Mouse (Mus musculus) liver, postnatal 0 days (tissue): ENCODE measurements around the gene Decr2. TPM values are rescaled to one million over a fixed set of nuclear protein-coding genes. Genes with fewer than 3 reads are reported as not detected.

ENCODE experiments used
- ATAC-seq: fragments of 200-750 bp; cut with Nextera tagmentation; 2 replicates; pipeline ENCODE4 v1.8.0; 2017; ENCODE audit warnings: mild to moderate bottlenecking, moderate library complexity
- DNase-seq: peaks from one replicate; pipeline ENCODE4 v3.0.0-alpha.2; 2016
- H3K27ac ChIP-seq: fragments of 300-500 bp; sonication (generic); 2 replicates; pipeline ENCODE4 v1.5.1; 2014; ENCODE audit warnings: antibody characterized with exemption, moderate library complexity, mild to moderate bottlenecking, low read depth
- H3K27me3 ChIP-seq: fragments of 300-500 bp; sonication (generic); 2 replicates; pipeline ENCODE4 v1.6.1; 2014; ENCODE audit warnings: low read length, control low read depth, mixed read lengths; ENCODE audit not compliant: insufficient read depth
- H3K36me3 ChIP-seq: fragments of 300-500 bp; sonication (generic); replicated peaks from 2 replicates; pipeline ENCODE4 v1.6.1; 2014; ENCODE audit warnings: mild to moderate bottlenecking, control low read depth, low read length, moderate library complexity, mixed read lengths; ENCODE audit not compliant: insufficient read depth
- H3K4me1 ChIP-seq: fragments of 300-500 bp; sonication (generic); 2 replicates; pipeline ENCODE4 v1.6.1; 2014; ENCODE audit warnings: antibody characterized with exemption, mild to moderate bottlenecking, control low read depth; ENCODE audit not compliant: insufficient read depth
- H3K4me2 ChIP-seq: fragments of 300-500 bp; sonication (generic); 2 replicates; pipeline ENCODE4 v1.6.1; 2014; ENCODE audit warnings: low read depth, mild to moderate bottlenecking, low read length, moderate library complexity, mixed read lengths
- H3K4me3 ChIP-seq: fragments of 300-500 bp; sonication (generic); 2 replicates; pipeline ENCODE4 v1.5.1; 2014; ENCODE audit warnings: low read depth, low read length
- H3K9ac ChIP-seq: fragments of 300-500 bp; sonication (generic); replicated peaks from 2 replicates; pipeline ENCODE4 v1.6.1; 2014; ENCODE audit warnings: mild to moderate bottlenecking, moderate library complexity
- H3K9me3 ChIP-seq: fragments of 300-500 bp; sonication (generic); 2 replicates; pipeline ENCODE4 v1.6.1; 2016; ENCODE audit warnings: mild to moderate bottlenecking, control low read depth, low read length, mixed read lengths
- CTCF ChIP-seq: sonication (generic); IDR thresholded peaks from 2 replicates; pipeline ENCODE4 v1.5.1; 2016; ENCODE audit warnings: antibody characterized with exemption, low read depth
- EP300 ChIP-seq: IDR thresholded peaks from 2 replicates; pipeline ENCODE4 v1.6.1; 2016; ENCODE audit warnings: antibody characterized with exemption, low read depth, mild to moderate bottlenecking
- WGBS: fragments of 180-500 bp; shearing (Covaris S2); extraction: QIAGEN DNeasy Blood & Tissue Kit; methylation state at CpG from one replicate; pipeline ENCODE4 v1.1.7; 2014; ENCODE audit not compliant: insufficient replicate concordance; 5-methylcytosine and 5-hydroxymethylcytosine counted together
- polyA plus RNA-seq: library from polyadenylated mRNA; unstranded; fragments of >200 nt; fragmentation: Nextera tagmentation; extraction: Ambion mirVana; gene quantifications from 2 replicates; pipeline ENCODE4 v1.2.1, GENCODE M21; 2015

Gene Decr2
- polyA plus RNA-seq, 1 experiment from 2014 or later = 151 TPM

GRCm38 (mm10) chr17:26131856-26132853 lies 42.0 kb upstream of the Decr2 start:
- TF ChIP-seq EP300 (no peak), CTCF (no peak)
- 89% methylated on average over 18 of the region's 18 CpGs for WGBS
- ATAC-seq (no peak), DNase-seq (no peak)
- H3K36me3 ChIP-seq = peaks cover 28% of the 10 kb centered on the region
- no peak overlapping the region for H3K4me3 ChIP-seq
- no peaks in the 10 kb centered on the region for H3K4me1 ChIP-seq
- H3K27me3 ChIP-seq = no peaks in the 10 kb centered on the region
- no peak overlapping the region for H3K4me2 ChIP-seq
- H3K9me3 ChIP-seq = no peaks in the 10 kb centered on the region
- H3K9ac ChIP-seq = no peak overlapping the region
- H3K27ac ChIP-seq = no peak overlapping the region

- 87% methylated on average over 18 of the region's 18 CpGs for WGBS
- Histone ChIP-seq H3K9me3 (no peaks in the 10 kb centered on the region), H3K27ac (no peak overlapping the region), H3K4me3 (no peak overlapping the region), H3K36me3 (peaks cover 35% of the 10 kb centered on the region), H3K4me1 (no peaks in the 10 kb centered on the region), H3K27me3 (no peaks in the 10 kb centered on the region), H3K9ac (no peak overlapping the region), H3K4me2 (no peak overlapping the region)
- TF ChIP-seq CTCF (no peak), EP300 (no peak)
- ATAC-seq (no peak), DNase-seq (no peak)
These were observed 41.1 kb upstream of the Decr2 start for GRCm38 (mm10) chr17:26131062-26131732.

- Histone ChIP-seq H3K4me3 (no peak overlapping the region), H3K36me3 (peaks cover 37% of the 10 kb centered on the region), H3K27me3 (no peaks in the 10 kb centered on the region), H3K4me1 (peaks cover 7% of the 10 kb centered on the region), H3K4me2 (no peak overlapping the region), H3K9ac (no peak overlapping the region), H3K27ac (no peak overlapping the region), H3K9me3 (no peaks in the 10 kb centered on the region)
- no peak for DNase-seq
- WGBS = 87% methylated on average over 10 of the region's 10 CpGs
- no peak for TF ChIP-seq CTCF
- TF ChIP-seq EP300 = no peak
- ATAC-seq = no peak
These were observed 35.1 kb upstream of the Decr2 start for GRCm38 (mm10) chr17:26125226-26125625.

GRCm38 (mm10) chr17:26124560-26124959 lies 34.4 kb upstream of the Decr2 start:
- no peak for TF ChIP-seq EP300
- TF ChIP-seq CTCF = no peak
- H3K4me2 ChIP-seq = peak overlapping the region; percentile 69
- no peak for ATAC-seq
- H3K4me1 ChIP-seq = peaks cover 7% of the 10 kb centered on the region
- H3K4me3 ChIP-seq = peak overlapping the region; percentile 88
- peak overlapping the region; percentile 79 for H3K9ac ChIP-seq
- no peak for DNase-seq
- no peak overlapping the region for H3K27ac ChIP-seq
- 81% methylated on average over 7 of the region's 7 CpGs for WGBS
- H3K9me3 ChIP-seq = no peaks in the 10 kb centered on the region
- peaks cover 31% of the 10 kb centered on the region for H3K36me3 ChIP-seq
- H3K27me3 ChIP-seq = no peaks in the 10 kb centered on the region

GRCm38 (mm10) chr17:26123267-26123684 lies 33.1 kb upstream of the Decr2 start, which contains the start of gene Mrpl28:
Gene Mrpl28 (plus strand): TSS chr17:26123500.
- peak within 1 kb of the TSS; percentile 79 for H3K9ac ChIP-seq
- no peaks in the 10 kb centered on the region for H3K9me3 ChIP-seq
- no peaks in the 10 kb centered on the region for H3K27me3 ChIP-seq
- H3K27ac ChIP-seq = peak within 1 kb of the TSS; percentile 52
- TF ChIP-seq EP300 (no peak), CTCF (no peak)
- peak within 1 kb of the TSS; percentile 88 for H3K4me3 ChIP-seq
- WGBS = under 1% methylated on average over 32 of the region's 32 CpGs
- DNase-seq (peak; percentile 93), ATAC-seq (peak; percentile 92)
- H3K36me3 ChIP-seq = peaks cover 21% of the 10 kb centered on the region
- peak within 1 kb of the TSS; percentile 69 for H3K4me2 ChIP-seq
- H3K4me1 ChIP-seq = peaks cover 7% of the 10 kb centered on the region
